Mouse (Mus musculus) layer of hippocampus, postnatal 14 days (tissue): ENCODE results near the gene Txndc5. TPM values are rescaled to one million over a fixed set of nuclear protein-coding genes. Genes with fewer than 3 reads are reported as not detected.

Source experiments
- DNase-seq, 2 experiments: peaks; one replicate each; pipeline ENCODE4 v3.0.0; 2021 to 2022; ENCODE audit warnings: low spot score in 2 of 2, mixed read lengths in 1 of 2
- long read RNA-seq, 2 experiments: library from polyadenylated mRNA; stranded (forward); transcript quantifications; one replicate each; pipeline ENCODE4 v2.0.0; 2021
- total RNA-seq, 2 experiments: library from RNA; stranded (reverse); gene quantifications; 2 replicates each; pipeline ENCODE4 v1.2.3; 2021

Txndc5 gene
- 10 to 100 TPM; 43.3 to 43.8 TPM for total RNA-seq
- long read RNA-seq, experiment 1, transcript Txndc5-201 (10 exons, 2,843 nt): major isoform, 80 of 92 reads
- long read RNA-seq, experiment 1, partial matches to known transcripts: 6 of 92 reads
- long read RNA-seq, experiment 1, other reads (novel, unspliced or antisense): 4 of 92 reads
- long read RNA-seq, experiment 2, transcript Txndc5-201 (10 exons, 2,843 nt): major isoform, 107 of 115 reads
- long read RNA-seq, experiment 2, partial matches to known transcripts: 2 of 115 reads
- long read RNA-seq, experiment 2, other reads (novel, unspliced or antisense): 4 of 115 reads

DNA sequence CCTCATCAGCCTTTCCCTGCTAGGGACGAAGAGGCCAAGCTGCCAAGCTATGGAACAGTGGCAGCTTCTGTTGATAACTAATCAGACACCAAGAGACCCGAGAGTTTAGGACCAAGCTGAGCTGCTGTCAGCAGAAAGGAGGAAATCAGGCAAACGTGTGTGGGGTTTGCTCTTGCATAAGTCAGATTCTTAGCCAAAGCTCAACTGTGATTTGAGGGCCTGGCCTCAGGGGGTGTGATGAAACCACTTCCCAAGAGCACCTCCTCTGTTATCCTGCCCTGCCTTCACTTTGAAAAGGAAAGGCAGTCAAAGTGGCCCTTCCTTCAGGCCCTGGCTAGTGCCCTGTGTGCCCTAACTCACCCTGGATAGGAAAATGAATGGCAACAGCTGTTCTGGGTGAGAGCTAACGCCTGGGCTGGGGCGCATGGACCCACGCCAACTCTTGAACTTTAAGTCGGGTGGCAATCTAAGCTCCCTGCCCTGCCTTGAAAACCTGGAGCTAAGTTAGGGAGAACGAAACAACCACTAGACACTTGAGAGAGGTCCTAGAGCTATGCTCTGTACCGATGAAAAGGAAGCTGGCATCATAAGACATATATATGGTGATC is at the start of gene Txndc5:
Gene Txndc5 (minus strand): TSS at position 138 of the 608 bp plus-strand sequence.
- no peak for DNase-seq

DNA sequence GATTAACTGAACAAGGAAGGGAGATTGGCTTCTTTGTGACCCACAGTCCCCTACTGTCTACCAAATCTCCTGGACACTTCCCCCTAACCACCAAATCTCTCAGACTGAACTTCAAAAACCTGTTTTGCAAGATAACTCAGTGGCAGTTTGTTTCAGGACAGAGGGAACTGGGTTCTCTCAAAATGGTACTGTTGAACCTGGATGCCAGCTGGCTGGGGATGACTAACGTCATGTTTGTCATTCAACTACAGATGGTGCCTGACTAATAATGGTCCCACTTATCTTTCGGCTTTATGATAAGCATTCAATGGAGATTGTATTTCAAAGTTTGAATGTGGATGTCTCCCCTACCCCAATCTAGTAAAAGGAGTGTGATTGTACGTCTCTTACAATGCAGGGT is 46.0 kb upstream of the Txndc5 start:
- DNase-seq: peak; percentile 31 to 84

DNA sequence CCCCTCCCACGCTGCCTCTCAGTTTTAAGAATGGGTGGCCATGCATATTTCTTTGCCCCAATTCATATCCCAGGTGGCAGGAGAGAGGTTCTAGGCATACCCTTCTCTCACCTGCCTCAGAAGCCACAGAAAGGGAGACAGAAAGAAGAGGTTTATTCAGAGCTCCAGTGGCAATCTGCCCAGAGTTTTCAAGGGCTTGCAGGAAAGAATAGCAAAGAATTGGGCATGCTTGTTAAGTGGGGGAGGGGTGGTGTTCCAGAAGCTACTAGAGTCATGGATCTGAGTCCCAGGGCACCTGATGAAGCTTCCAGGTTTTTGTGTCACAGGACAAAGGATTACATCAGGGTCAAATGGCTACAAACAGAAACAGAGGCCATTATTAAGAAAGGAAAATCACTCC is 44.7 kb upstream of the Txndc5 start:
- no peak for DNase-seq

DNA sequence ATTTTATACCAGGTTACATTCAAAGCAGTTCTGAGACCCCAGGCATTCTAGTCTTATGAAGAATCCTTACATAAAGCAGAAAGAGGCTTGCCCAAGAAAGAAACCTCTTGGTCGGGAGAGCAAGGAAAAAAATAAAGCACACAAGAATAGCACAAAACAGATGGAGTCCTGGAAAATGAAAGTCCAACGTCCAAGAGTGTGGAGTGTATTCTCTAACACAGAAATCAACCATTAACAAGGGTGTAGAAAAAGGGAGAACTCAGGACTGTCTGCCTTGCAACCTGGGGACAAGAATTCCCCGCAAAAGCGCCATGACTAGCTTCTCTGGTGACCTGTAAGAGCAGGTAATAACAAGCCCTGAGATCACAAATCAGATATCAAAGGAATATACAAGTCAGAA is 36.6 kb upstream of the Txndc5 start:
- no peak for DNase-seq

DNA sequence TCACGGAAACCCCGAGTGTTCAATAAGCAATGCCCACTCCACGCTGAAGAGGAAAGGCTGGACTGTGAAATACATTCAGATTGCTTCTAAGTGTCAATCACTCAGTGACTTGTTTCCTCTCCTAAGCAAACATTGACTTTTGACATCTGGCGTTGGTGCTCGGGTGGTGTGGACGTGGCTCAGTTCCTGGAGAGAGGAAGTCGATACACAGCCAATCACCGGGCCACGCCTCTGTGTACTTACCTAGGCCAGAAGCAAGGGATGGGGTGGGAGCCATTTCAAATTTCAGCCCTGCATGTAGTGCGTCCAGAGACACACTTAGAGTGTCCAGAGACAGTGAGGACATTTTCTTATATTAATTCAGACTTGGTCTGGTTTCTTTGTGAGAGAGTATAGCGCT is 26.0 kb upstream of the Txndc5 start:
- no peak for DNase-seq

DNA sequence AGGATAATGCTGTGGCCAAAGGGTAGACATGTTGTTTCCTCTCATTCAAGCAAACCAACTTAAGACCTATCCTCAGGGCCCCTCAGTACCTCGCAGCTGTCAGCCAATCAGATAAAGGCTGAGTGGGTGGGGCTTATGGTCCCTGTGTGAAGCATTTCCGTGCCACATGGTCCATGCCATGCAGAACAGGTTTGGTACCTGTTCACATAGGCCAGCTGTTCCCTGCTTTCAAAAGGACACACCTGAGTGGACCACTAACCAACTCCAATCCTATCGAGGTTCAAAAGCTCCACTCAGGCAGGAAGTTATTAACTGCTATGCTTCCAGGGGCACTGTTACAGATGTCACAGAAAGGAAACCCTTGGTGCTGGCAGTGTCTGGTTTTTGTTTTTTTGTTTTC is 25.6 kb upstream of the Txndc5 start:
- DNase-seq: no peak

DNA sequence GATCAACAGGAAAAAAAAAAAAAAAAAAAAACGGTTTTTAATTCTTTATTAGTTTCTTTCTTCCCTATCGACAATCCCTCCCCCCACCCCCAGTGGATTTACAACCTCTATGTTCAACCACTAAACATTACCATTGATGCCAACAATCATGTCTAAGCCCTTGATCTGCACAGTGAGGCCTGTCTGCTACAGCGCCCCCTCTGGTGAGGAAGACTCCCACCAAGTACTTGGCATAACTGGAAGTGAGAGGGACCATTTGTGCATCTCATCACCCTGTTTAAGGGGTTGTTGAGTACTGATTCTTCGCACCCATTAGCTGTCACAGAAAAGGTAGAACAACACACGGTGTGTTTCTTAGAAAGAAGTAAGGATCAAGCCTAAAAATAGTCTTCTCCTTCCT is 20.1 kb upstream of the Txndc5 start:
- no peak for DNase-seq

DNA sequence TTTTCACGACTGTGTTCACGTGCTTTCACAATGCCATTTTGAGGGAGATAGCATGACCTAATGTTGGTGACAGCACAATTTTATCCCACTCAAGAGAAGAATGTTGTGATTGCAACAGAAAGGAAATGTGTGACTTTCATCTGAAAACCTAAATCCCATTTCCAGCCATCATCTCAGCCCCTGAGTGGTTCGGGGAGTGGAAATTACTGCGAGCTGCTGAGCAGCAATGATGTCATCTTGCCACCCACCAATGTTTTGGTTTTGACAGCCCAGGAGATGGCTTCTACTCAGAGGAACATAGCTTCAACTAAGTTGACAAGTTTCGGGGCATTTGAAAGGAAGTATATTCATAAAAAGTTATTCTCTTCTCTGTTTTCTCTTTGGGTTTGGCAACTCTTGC is 19.1 kb upstream of the Txndc5 start:
- DNase-seq: no peak

DNA sequence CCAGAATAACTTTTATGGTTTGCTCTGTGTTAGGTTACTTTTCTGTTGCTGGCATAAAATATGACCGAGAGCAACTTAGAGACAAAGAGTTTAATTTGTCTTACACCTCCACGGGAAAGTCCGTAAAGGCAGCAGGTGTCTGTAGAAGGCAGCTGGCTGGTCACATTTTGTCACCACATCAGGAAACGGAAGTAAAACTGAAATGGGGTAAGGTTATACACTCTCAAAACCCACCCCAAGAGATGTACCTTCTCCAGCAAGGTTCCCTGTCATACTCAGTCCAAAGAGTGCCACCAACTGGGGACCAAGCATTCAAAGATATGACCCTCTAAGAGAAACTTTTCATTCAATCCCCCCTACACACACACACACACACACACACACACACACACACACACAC is 18.1 kb upstream of the Txndc5 start:
- no peak for DNase-seq

DNA sequence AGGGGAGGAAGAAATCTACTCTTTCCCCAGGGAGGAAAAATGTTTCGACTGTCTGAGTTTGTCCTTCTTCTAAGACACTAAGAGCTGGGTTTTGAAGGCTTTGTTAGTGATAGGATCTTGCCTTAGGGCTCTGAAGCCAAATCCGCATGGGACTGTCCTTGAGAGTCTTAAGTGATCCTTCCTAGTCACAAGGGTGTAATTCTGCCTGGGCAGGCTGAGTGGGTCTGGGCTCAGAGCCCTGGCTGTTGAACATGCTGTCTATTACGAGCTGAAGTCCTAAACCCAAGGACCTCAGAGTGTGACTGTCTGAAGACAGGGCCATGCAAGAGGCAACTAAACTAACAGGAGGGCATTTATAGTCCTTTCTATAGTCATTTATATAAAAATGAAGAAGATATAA is 16.8 kb upstream of the Txndc5 start:
- DNase-seq: no peak

DNA sequence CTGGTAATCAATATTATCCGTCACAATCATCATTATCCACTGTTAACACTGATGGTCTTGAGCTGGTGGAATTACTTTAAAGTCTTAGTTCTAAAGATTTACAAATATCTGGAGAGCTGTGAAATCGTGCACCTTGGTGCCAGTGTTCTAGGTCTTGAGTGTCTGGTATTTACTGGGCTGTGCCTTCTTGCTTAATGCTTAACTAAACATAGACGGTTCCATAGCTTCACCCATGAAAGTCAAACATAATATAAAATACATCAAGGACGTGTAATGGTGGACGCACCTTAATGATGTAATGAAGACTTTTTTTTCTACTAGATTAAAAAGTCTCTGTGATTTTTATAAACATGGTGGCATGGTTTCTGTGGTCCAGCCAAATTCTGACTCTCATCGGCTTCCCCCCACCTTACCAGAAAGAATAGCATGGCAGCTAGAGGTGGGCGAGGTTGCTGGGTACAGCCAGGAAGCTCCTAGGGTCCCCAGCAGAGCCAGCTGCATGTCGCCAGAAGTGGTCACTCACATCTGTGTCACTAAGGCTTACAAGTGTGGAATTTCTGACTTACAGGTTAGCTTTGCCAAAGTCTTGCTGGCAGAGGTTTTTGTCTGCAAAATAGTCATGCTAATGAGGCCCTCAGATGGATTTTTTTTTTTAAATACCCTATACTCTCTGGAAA is 16.3 kb upstream of the Txndc5 start:
- no peak for DNase-seq

DNA sequence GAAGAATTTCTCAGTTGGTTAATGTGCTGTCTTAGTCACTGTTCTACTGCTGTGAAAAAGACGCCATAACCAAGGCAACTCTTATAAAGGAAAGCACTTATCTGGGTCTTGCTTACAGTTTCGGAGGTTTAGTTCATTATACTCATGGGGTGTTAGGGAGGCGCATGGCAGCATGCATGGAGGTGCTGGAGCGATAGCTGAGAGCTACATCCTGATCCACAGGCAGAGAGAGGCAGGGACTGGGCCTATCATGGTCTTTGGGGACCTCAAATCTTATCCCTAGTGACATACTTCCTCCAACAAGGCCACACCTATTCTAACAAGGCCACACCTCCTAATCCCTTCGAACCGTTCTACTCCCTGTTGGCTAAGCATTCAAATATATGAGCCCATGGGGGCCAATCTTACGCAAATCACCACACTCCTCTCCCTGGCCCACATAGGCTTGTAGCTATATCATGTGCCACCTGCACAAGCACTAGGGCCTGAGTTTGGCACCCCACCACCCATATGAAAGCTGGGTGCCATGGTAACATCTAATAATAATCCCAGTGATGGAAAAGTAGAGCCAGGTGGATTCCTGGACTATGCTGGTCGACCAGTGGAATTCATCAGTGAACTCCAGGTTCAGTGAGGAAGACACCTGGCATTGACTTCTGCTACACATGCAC is 15.0 kb upstream of the Txndc5 start:
- DNase-seq: no peak

DNA sequence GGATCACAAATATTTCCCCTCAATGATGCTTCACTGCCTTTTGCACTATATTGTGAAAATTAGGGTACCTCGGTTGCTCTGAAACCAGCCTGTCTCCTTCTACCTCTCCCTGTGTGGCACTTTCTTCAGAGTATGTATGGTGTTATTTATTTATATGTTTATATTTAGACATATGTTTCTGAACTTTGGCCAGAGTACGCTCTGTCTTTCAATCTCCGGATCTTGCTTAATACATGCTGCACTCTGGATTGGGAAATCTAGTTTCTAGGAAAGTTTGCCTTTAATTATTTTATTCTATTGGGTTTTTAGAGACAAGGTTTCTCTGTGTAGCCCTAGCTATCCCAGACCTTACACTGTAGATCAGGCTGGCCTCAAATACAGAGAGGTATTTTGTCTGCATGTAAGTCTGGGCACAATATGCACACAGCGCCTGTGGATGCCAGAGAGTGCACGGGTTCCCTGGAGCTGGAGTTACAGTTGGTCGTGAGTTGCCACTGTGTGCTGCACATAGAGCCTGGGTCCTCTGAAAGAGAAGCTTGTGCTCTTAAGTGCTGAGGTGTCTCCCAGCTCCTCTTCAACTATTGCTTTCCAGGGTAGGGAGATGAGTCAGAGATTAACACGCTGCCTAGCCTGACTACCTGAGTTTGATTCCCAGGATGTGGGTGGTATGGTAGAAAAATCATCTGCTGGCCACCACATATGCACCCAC is 10.7 kb upstream of the Txndc5 start:
- DNase-seq: no peak

DNA sequence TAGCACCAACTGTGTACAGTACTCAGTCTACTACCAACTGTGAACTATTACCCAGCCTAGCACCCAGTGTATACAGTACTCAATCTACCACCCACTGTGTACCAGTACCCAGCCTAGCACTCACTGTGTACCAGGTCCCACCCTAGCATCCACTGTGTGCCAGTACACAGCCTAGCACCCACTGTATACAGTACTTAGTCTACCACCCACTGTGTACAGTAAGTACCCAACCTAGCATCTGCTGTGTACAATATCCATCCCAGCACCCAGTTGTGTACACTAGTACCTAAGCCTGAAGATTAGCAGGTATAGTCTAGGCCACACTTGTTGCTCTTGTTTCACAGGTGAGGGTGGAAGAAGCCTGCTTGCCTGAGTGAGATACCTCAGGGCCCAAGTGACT is 8.9 kb upstream of the Txndc5 start:
- DNase-seq: no peak

DNA sequence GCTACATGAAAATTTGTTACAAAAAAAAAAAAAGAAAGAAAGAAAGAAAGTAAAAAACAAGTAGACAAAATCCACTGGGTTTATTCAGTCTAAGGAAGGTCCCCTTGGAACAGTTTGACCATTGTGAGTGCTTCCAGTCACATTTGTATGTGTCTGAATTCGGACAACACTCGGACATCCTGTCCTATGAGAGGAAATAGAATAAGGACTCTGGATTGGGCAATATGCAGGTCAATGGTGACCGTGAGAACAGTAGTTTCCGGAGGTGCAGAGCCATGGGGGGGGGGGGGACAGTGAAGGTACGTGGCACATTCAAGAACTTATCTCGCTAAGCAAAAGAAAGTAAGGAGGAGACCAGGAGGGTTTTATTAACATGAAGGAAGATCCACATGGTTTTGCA is 6.1 kb upstream of the Txndc5 start:
- DNase-seq: no peak

DNA sequence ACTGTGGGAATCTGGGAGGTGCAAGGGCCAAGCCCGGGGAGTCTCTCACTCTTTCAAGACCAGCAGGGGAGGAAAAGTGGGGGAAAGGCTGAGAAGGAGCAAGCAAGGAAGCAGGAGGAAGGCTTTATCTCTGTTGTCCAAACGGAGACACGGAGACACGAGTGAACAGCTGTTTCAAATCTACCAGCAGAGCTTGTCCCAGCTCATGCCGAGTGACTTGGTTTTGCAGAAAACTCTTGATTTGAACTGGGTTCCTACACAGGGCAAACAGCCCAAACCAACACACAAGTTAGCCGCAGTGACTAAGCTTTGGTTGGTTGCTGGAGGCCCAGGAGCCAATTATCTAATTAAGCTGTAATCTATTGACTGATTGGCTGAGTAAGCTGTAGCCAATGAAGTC is 5.4 kb upstream of the Txndc5 start:
- DNase-seq: no peak

DNA sequence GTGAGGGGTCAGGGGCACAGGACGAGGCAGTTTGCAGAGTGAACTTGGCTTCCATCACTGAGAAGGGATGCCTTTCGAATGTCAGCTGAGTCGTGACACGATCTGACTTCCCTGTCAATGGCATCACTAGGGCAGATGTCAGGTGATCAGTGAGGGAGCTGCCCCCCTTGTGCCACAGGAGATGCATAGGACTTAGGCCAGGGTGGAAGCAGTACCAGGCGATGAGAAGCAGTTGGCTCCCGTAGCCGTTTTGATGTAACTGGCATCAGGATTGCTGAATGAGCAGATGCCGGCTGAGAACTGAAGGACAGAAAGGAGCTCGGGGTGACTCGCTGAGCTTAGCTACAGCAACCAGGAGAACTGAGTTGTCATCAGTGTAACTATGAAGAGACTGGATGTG is 4.8 kb upstream of the Txndc5 start:
- no peak for DNase-seq

DNA sequence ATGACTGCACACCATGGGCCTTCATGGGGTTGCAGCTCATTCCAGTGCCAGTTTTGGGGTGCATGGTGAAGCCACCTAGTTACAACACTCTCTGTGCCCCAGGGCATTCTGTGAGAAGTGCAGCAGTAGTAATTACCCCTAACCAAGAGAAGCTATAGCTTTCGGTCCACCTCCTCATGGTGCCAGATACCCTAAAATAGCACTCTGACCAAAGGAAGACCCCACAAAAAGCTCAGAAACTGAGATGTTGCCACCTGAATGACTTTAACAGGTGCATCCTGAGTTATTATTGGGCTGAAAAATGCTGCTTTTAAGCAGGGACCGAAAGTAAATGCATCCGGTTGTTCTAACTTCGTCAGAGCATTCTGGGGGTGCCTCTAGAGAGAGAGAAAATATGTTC is 2.9 kb upstream of the Txndc5 start:
- DNase-seq: no peak

DNA sequence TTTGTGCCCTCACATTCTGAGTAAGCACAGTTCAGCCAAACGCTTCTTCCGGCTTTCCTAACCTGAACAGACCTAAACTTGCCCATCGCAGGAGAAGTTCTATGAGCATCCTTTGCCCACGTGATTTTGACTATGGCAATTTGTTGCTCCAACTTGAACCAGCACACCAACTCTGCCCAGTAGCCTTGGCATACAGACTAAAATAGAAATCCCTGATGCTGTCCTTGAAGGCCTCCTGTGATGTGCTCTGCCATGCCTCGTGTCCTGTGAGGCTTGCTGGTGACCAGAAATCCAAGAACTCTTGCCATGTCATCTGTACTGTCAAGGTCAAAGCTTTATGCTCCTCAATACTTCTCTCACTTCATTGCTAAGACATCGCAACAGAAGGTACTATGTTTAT is 952 bp upstream of the Txndc5 start:
- no peak for DNase-seq

DNA sequence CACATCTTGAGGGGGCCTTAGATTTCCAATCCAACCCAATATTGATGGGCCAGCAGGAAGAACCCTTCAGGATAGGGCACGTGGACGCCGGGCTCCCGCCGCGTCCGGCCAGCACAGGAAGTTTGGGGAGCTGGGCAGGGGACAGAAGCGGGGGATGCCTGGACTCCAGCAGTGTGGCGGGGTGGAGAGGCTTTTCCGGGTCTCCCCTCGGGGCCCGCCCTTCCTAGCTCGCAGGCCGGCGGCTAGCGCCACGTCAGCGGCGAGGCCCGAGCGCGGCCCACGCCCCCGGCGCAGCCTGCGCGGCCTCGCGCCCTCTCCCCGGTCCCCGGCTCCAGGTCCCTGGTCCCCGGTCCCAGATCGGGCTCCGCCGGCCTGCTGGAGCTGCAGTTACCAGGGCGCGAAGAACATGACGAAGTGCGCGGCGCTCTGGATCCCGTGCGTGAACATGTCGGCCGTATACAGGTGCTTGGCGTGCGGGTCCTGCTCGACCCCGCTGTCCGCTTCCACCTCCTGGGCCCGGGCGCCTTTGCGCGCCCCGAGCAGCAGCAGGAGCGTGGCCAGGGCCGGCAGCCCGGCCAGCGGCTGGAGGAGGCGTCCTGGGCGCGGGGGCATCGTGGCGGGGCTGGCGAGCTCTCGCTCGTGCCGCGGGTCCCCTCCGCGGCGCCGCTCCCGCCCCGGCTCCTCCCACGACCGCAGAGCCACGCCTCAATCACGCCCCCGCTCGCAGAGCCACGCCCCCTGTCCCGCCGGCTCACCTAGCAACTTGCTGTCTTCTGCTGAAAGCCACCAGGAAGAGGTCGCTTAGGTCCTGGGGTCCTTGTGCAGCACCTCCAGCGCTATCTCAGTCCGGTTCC is 600 bp downstream of the Txndc5 start:
- peak; percentile 80 to 84 for DNase-seq
